Mouse (Mus musculus) gastrocnemius, postnatal 25 days (tissue): Measurements from ENCODE around the gene Cdkal1. TPM values are rescaled to one million over a fixed set of nuclear protein-coding genes. Genes with fewer than 3 reads are reported as not detected.

Experiments used
- DNase-seq: peaks from one replicate; pipeline ENCODE4 v3.0.0; 2022
- total RNA-seq, 2 experiments: library from RNA; stranded (reverse); gene quantifications; 1 replicate in 1 of 2; 2 replicates in 1 of 2; pipeline ENCODE4 v1.2.3; 2021

The Cdkal1 gene
- total RNA-seq, 2 experiments from 2014 or later = 28.0 to 32.6 TPM

- no peak for DNase-seq
Observed at GRCm38 (mm10) chr13:29810780-29811179, 44.7 kb downstream of the Cdkal1 start.

DNA sequence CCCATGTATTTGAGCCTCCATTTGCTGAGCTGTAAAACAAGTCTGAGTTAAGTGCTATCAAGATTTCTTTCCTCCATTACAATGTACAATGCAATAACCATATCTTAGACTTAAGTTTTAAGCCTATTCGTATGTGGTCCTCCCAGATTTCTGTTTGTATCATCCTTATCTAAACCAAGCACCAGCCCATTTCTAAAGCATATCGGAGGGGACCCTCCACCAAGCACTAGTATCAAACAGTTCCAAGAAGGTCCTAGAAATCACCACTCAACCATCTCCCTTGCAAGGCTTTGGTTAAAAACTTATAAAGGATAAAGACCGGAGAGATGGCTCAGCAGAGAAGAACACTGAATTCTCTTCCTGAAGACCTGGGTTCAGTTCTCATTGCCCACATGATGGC is 47.1 kb downstream of the Cdkal1 start:
- no peak for DNase-seq

- no peak for DNase-seq
Observed at GRCm38 (mm10) chr13:29807930-29808329, 47.5 kb downstream of the Cdkal1 start.

DNA sequence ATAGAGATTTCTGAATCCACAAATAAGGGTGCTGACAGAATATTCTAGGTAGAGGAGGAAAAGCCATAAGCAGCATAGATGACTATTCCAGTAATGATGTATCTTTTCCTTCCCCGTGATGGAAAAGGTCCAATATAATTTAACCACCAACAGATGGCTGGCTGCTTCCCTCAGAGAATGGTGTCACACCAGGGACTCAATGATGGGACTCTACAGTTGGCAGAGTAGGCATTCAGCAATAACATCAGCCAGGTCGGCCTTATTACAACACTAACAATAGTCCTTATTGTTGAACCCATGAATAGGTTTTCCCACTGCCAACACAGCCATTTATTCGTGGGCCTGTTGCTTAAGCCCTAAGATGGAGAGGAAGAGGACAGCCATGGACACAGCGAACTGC is 48.6 kb downstream of the Cdkal1 start:
- DNase-seq = no peak

- no peak for DNase-seq
Observed at GRCm38 (mm10) chr13:29805296-29805695, 50.2 kb downstream of the Cdkal1 start.

GRCm38 (mm10) chr13:29804034-29804433 is 51.4 kb downstream of the Cdkal1 start:
- no peak for DNase-seq

GRCm38 (mm10) chr13:29802699-29803098 is 52.8 kb downstream of the Cdkal1 start:
- DNase-seq = no peak

GRCm38 (mm10) chr13:29800078-29800477 is 55.4 kb downstream of the Cdkal1 start:
- no peak for DNase-seq

- no peak for DNase-seq
Observed at GRCm38 (mm10) chr13:29792112-29792511, 63.4 kb downstream of the Cdkal1 start.

DNA sequence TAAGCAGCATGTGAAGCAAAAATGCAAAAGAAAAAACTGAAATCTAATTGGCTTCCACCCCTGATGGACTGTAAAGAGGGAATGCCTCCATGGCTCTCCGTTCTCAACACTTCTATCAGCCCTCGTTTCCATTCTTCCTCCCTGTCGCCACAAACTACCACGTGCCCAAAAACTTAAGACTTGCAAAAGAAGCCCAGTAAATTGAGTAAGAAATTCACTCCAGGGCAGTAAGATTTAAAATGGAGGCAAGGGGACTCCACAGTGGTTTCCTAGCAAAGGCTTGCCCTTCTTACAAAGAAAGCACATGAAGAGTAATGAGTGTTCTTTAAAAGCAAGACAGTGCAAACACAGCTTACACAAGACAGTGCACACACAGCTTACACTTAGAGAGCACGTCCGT is 64.0 kb downstream of the Cdkal1 start:
- no peak for DNase-seq

GRCm38 (mm10) chr13:29786984-29787383 is 68.5 kb downstream of the Cdkal1 start:
- no peak for DNase-seq

DNA sequence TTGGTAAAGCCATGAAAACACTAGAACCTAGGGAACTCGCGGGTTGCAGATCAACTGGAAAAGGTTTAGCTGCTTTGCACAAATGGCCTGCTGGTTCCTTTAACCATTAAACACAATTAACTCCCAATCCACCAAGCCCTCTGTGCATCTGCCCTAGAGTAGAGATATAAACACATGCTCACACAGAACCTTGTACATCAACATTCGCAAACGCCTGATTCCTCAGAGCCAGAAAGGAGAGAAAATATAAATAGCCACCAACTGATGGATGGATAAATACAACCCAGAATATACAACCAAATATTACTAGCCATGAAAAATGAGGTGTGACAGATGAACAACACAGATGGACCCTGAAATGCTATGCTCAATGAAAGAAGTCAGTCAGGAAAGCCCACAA is 70.6 kb downstream of the Cdkal1 start:
- DNase-seq = no peak

DNA sequence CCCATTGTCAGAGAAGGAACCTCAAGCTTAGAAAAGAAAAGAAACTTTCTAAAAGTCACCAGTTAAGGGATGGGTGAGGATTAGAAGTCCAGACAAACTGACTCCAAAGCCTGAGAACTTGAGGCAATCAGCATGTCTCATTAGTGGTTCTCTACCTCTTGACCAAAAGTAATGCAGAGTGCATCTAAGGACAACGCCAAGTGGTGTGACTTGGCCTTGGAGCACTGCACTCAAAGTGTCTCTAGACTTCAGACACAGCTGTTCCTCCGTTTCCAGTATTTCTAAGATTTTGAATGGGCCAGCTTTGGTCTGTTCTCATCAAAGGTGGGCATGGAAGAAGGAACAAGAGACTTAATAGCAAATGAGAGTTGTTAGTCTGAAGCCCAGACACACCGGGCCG is 74.1 kb downstream of the Cdkal1 start:
- DNase-seq = no peak

DNA sequence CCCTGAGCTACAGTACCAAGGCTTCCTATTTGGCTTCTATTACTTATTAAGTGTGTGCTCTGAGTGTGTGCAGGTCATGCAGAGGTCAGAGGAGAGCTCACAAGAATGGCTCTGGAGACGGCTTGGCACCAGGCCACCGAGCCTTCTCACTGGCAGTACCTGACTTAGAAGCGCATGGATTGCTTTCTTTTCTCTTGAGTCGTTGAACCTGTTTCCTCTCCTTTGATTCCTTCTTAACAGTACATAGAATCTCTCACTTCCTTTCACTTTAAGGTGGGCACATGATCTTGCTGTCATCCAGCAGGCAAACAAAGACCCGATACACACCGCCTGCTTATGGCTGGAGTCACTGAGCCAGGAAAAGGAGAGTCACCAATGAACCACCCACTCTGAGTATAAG is 74.8 kb downstream of the Cdkal1 start:
- DNase-seq = no peak

DNA sequence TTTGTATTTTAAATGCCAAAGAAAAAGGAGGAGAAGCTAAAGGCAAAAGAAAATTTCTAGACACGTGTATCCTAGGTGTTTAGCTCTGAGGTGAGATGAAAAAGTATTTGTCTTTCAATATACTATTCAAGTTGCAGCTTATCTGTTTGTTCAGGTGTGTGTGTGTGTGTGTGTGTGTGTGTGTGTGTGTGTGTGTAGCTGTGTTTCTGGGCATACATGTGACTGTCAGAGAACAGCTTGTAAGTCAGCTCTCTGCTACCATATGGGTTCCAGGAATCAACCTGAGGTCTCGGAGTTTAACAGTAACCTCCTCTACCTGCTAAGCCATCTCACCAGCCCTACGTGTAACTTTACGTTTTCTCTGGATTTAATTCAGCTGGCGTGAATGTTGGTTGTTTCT is 76.0 kb downstream of the Cdkal1 start:
- DNase-seq = no peak

DNA sequence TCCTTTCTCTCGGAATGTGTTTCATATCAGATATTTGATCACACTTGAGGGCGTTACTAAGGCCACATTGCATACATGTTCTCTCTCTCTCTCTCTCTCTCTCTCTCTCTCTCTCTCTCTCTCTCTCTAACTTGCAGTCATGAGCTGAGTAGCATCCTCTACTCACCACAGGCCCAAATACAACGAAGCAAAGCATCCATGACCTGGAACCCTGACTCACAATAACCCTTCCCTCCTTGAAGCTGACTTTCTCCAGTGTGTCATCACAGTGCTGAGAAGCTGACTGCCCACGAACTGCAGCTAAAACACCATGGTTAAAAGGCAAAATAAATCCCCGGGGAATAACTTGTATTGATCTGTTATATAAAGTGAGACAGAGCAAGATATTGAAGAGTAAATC is 76.4 kb downstream of the Cdkal1 start:
- no peak for DNase-seq

DNA sequence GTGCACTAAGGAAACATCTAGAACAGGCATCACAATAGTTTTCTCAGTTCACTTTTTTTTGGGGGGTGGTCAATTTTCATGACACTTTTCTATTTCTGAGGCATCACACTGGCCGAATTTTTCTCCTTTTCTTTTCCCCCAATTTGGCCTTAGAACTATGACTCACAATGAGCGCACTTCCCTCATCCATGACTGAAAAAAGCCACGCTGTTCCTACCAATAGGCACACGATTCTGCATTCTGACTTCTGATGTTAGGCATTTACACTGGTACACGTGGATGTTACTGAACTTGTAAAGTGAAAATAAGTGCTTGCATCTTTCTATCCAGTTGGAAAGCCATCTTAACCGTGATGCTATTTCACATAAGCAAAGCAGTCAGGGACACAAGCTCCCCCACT is 77.3 kb downstream of the Cdkal1 start:
- no peak for DNase-seq

GRCm38 (mm10) chr13:29777225-29777624 is 78.2 kb downstream of the Cdkal1 start:
- no peak for DNase-seq

DNA sequence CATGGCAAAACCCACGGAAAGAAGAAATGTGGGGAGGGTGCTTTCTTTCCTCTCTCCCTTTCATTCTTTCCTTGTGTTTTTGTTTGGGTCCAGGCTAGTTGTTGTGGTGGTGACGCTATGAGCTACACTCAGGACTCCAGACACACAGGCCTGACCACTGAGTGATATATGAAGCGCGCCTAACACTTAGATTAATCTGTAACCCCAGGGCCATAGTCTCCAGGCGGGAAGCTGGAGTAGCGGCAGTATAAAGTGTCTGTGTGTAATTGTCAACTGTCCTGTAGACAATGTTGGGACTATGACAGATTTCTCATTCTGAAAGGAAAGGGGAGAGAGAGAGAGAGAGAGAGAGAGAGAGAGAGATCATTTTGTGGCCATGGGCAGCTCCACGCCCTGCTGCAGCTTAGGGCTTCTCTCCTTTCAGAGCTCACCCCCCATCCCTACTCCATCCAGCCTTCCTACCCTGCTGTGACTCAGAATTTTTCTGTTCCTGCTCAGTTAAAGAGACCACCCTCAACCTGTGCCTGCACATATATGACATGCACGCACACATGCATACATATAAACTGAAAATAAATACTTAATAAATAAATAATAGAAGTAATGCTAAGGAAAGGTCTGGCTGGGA is 79.8 kb downstream of the Cdkal1 start:
- no peak for DNase-seq

DNA sequence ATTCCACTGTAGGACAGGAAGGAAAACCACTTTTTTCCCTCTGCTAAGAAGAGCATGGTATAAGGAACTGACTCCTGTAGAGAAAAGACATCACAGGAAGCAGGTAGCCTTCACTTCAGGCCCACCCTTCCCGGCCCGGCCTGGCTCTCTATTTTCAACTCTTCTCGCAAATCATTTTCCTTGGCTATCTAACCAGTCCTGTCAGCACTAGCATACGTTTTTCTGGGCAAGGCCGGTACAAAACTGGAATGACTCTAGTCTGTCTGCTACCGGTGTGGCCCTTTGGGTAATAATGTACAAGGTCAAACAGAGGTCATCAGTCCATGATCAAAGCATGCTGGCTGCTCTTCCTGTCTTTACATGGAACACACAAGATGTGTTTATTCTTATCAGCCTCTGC is 81.9 kb downstream of the Cdkal1 start:
- DNase-seq = no peak

- DNase-seq = no peak
Observed at GRCm38 (mm10) chr13:29772970-29773369, 82.5 kb downstream of the Cdkal1 start.

DNA sequence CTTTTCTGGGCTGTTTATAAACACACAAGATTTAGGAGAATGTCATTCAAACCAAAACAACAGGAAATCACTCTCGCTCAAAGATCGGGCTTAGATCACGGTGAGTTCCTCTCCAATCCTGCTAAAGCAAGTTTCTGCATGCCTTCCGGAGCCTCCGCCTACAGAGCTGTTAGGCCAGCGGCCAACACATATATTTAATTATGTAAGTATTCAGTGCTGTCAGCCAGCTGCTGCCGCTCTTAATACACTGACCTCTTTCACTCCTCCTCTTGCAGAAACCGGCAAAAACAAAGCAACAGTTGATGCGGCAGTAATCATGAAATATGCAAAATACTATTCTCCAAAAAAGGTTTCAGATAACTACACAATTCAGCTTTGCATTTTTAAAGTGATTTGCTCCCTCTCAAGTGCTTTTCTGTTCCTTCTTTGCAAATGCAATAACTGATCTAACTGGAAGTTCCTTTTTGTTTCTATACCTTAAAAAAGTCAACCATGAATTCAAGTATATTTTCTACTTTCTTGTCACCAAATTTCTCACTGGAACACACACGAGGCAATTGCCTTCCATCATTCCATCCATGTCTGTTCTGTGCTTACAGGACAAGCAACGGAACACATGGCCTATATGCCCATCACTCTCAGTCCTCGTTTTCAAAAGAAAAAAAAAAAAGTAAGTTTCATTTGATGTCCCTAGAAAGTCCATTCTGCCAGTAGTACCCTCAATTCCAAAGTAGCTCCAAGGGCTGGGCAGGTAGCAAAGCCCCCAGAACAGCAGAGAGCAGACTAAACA is 85.6 kb downstream of the Cdkal1 start:
- DNase-seq = no peak

GRCm38 (mm10) chr13:29768104-29768503 is 87.4 kb downstream of the Cdkal1 start:
- DNase-seq = no peak

GRCm38 (mm10) chr13:29767587-29767986 is 87.9 kb downstream of the Cdkal1 start:
- DNase-seq = no peak
